Mouse (Mus musculus): ENCODE measurements around the gene Mtnr1b.
A peak's percentile ranks its signal among the peaks of the same experiment; 100 is the strongest.

The Mtnr1b gene

DNA sequence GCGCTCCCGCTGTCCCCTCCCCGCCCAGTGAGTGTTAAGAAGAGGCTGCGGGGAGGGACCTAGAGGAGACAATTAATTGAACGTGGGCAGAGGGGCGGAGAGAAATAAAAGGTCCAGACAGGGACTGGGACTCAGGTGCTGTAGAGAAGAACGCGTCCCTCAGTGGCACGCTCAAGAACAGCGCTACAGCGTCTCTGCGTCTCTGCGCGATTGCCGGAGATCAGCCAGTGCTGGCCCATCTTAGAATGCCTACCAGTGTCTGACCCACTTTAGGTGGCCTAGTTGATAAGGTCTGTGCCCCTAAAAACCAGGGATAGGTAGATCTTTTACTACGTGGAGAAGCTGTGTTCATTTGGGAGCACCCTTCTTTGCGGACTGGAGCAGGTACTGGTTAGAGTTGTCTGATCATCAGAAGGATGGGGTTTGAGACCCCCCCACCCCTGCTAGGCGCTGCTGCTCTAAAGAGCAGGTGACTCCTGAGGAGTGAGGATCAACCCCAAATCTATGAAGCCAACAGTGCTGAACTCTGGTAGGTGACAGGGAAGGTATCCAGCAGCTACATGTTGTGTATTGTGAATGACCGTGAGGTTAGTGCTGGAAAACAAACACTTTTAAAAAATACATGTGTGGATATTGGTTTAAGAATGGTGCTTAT lies at the start of gene Mtnr1b:
Gene Mtnr1b, minus strand, starts transcription at position 51 of the 655 bp plus-strand sequence.
- DNase-seq = no peak

DNA sequence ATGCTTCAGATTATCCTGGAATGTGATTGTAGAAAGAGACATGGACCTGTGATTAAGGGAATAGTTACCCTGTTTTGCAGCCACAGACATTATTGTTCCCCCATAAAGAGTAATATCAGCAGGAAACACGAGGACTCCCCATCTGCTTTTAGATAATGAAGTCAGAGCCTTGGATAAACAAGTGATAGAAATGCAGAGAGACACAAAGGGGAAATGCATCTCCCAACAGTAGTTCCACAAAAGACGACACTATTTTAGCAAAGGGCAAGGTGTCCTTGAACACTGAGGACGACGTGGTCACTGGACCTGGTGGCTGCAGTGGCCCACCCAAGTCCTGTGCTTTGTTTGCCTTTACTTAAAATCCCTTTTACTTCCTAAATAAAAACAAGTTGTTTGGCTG lies 45.9 kb upstream of the Mtnr1b start:
- DNase-seq = no peak

DNA sequence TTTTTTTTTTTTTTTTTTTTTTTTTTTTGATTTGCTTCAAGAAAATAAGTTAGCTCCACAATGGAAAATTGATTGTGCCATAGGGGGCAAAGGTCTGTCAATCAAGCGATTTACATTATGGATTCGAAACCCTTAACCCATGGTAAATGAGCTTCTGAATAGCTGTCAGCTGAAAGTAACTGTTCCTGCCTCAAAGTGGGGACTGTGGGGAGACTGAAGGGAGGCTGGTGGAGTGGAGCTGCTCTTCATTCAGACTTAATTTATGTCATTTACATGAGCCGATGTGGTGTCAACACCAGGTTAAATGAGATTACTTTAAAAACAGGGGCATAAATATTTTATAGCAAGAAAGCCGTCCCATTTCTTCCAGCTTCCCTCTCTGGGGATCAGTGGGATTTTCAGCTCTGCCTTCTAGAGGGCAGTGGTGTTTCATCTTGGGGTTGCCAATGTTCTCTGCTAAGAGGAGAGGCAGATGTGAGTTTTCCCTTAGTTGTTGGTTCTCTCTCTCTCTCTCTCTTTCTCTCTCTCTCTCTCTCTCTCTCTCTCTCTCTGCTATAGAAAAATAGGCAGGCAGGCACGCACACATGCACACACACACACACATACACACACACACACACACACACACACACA lies 45.1 kb upstream of the Mtnr1b start:
- peak in 1 of 2 experiments; percentile 9 for DNase-seq

DNA sequence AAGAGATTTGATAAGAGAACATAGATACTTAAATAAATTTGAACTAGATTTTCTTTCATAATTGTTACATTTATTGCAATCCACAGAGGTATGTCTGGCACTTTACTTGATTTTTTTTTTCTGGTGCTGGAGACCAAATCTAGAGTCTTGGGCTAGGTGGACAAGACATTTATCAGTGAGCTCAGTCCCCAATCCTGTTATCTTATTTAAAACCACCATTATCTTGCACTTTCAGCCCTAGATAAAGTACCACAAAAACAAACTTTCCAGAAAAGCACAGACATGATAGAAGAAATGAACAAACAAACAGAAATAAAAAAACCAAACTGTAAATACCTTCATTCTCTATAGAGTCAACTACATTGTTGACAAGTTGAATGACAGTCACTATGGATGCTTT lies 42.2 kb upstream of the Mtnr1b start:
- no peak for DNase-seq

DNA sequence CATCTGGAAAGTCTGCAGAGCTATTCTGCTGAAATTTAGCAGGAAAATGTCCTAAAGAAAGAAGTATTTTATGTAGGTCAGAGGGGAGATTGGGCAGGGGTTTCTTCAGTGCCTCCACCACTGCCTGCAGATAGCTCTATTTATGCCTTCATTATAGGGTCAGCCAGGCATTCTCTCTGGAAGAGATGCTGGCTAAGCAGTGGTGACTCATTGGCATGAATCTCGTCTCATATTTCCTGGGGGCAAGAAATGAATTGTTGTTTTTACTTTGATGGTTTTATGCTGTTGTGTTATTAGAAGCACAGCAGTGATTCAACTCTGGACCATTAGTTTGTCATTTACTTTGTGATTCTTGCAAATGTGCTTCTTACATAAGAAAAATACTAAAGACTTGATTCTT lies 38.4 kb upstream of the Mtnr1b start:
- DNase-seq = no peak

DNA sequence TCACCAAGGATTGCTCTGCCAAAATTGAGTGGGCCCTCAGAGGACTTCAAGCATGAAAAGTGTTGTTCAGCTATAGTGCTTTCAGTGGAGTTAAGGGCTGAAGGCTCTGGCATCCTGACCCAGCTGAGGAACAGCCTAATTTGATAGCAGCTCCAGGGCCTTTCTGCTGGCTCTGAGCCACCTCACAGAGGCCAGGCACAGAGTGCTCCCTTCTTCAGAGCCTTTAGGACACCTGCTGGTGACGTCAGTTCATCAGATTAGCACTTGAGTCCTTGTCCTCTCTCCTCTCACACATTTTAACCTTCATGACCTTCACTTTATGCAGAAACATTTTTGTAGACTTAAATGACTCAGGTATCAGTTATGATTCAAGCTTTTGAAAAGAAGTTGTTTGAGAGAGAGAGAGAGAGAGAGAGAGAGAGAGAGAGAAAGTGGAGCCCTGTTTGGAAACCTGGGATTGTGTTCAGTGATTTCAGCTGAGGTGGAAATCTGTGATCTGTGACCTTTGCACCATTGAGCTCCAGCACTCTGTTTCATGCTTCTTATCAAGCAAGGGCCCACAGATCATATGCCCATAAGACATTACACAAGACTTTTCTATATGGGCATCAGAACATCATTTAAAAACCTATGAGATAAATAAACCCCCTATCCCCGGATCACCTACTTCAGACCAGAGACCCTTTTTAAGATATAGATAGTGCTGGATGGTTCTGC lies 35.2 kb upstream of the Mtnr1b start:
- DNase-seq = peak; percentile 11 to 12

DNA sequence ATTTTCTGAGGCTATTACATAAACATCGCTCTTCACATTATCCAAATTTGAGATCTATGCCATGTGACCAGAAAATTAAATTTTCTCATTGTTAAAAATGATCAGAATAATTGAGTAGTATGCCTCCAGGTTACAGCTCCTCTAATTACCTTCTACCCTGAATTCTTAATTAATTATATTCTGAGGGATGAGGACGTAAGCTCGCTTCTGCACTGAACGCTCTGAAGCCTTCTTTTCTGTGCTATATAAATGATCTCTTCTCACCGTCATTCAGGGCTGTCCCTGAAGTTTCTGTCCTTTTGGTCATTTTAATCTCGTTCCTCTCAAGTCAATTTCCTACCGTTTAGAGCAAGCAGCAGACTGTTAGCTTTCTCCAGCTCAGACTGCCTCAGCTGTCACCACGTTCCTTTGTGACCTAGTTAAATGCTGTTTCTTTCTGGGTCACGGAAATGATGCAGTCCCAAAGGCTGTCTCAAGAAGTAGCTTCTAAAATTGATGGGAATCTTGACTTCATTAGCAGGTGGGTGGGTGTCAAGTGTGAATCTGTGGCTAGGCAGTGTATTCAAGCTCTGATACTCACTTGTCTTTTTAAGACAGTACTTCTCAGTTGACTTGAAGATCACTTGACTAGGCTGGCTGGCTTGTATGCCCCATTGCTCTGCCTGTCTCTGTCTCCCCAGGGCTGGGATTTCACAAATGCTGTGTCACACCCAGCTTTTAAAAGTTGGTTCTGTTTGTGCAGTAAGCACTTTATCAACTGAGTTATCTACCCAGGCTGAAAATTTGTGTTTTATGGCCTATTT lies 29.8 kb upstream of the Mtnr1b start:
- DNase-seq = no peak

DNA sequence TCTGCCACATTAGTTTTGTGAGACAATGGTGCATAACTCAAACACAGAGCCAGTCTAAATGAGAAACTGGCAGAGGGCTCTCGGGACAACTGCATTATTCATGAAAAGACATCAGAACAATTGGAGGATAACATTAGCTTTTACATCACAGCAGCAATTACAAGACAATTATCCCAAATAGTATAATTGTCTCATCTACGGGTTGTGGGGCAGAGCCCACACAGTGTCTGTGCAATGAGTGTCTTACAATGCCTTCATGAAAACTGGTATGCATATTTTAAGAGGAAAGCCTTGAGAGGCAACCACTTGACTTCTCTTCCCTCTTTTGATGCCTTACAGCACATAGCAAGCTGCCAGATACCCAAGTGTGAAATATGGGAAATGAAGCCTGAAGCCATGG lies 23.8 kb upstream of the Mtnr1b start:
- no peak for DNase-seq

DNA sequence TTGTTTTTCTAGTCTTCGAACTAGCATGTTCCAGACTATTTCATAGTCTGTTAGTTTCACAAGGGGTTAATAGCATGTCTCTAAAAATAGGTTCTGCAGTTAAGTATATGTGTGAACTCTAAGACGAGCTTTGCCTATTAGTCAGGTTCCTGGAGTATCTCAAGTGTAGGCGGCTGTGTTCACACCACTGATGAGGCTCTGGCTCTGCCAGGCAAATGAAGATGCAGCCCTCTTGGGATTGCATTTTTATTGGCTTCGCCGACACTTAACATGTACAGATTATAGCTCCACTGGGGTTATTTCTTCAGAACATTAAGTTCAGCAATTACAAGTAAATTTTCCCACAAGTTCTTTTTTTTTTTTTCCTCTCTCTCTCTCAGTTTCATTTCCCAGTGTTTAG lies 12.4 kb upstream of the Mtnr1b start:
- no peak for DNase-seq

DNA sequence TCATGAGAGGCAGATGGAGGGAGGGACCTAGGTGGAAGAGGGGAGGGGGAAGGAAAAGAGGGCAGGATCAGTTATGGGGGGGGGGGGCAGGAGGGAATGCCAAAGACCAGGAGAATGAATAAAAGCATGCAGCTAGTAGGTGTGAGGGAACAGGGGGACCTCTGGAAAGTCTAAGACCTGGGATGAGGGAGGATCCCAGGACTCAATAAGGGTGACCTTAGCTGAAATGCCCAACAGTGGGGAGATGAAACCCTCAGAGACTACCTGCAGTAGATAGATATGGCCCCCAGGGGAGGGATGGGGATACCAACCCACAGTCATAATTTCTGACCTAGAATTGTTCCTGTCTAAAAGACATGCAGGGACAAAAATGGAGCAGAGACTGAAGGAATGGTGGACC lies 6.4 kb upstream of the Mtnr1b start:
- no peak for DNase-seq

DNA sequence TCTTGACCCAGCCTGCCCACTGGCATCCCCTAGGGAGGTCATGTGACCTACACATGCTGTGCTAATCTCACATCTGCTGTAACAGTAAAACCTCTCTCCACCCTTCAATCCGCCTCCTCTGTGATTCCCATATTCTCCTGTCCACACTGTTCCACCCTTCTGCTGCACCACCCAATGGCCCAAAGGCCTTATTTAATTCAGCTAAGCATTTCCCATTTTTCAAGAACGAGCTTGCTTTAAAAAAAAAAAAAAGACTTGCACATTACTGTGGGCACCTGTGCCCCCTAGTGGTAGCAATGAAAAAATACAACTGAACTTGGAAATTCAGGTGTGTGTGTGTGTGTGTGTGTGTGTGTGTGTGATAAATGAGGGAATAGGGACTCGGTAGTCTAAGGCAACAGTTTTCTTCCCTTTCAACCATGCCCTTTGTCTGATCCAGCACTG lies 5.8 kb upstream of the Mtnr1b start:
- DNase-seq = peak in 1 of 2 experiments; percentile 47

DNA sequence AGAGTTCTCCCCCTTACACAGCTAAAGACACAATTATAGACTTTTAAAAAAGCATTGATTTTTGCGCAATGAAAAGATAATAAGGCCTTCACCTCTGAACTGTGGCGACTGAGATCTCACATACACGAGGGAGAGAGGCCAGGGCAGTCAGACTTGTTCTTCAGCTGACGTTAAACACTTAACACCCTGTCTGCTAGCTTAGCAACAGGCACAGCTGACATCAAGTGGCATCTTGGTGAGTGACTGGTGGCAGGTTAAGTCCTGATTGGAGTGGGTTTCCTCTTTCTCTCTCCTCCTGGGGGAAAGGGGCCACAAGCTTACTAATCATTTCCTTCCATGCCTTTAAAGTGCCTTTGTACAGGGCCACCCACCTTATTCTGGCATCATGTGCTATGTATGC lies 4.3 kb downstream of the Mtnr1b start:
- no peak for DNase-seq

DNA sequence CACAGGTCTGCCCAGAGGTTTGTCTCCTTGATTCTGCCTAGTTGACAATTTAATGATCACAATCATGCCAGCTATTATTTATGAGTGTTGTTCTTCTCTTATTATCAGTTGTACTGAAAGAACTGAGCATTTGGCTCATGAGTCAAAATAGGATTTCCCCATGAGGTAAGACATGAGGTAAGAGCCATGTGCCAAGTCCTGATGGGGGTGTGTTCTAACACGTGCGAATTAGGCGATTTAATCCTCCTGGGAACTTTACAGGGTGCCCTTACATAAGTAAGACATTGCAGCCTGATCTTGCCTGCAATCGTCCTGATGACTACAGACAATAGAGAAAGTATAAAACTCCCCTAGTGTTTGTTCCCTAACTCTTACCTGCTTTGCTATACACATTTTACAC lies 4.9 kb downstream of the Mtnr1b start:
- DNase-seq = no peak

DNA sequence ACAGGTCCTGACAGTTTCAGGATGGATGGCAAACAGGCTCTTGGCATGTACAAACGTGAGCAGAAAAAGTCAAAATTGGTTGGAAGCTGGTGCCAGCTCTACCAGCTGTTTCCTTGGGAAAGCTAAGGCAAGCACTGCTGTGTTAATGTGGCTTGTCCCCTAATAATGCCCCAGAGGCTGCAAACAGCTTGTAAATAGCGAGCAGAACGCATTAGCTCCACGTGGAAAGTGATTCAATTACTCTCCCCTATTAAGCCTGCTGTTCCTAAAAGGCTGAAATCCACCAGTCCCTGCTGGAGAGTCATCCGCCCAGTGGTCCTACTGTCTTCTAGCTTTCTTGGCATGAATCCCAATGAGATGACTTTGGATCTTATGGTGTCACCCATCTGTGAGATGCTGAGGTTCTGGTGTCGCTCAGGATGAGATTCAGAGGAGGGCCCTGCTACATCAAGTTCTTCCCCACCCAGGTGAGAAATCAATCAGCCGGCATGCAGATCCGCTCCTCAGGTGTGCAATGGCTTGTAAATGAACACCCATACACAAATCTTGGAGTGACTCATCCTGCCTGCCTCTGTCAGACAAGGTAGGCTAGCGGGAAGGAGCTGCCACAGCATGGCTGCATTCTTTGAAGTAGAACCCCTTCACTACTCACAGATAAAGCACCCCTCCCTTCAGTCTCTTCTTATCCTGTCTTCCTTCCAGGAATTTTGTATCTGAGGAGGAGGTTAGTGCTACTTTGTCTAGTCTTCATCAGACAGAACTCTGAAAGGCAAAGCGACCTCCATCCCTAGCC lies 7.9 kb downstream of the Mtnr1b start:
- no peak for DNase-seq

DNA sequence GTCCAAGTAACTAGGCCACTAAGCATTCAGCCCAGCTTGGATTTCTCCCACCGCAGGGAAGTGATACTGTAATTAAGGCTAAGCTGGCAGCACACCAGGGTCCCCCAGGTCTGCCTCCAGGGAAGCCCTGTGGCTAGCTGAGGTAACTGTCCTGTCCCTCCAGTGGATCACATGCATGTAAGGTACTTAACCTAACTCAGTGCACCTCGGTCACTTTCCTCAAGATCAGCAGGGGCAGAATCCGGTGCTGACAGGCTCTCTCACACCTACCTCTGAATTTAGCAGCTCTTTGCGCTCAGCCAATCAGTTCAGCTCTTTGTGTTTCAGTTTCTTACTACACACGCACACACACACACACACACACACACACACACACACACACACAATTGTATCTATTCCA lies 13.0 kb downstream of the Mtnr1b start:
- DNase-seq = no peak

DNA sequence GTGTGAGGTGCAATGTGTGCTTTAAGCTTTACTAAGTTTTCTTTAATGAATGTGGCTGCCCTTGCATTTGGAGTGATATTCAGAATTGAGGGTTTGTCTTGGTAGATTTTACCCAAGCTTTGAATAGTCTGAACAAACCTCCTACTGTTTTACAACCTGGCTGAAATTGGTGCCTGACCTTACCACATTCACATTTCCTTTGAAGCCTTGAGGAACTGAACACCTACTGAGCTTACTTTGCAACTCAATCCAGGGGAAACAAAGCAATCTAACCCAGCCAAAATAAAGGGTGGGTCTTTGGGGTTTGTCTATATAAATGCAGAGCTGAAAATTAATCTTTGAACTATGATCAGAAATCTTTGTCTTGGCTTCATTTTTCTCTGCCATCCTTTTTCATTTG lies 23.6 kb downstream of the Mtnr1b start:
- DNase-seq = no peak

DNA sequence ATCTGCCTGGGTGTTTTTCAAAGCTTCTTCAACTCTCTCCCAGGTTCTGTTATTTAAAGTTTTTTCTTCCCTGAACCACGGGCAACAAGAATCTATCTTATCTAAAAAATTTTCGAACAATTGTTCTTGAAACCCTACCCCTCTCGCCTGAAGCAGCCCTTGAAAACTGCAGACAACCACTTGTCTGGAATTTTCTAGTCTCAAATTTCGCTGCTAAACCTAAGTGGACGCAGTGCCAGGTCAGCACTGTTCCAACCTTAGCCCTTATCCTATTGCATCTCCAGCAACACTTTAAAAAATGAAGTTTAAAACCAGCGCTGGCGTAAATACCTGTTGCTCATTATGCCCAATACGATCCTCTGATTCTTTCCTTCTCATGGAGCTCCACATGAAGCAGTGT lies 29.0 kb downstream of the Mtnr1b start:
- no peak for DNase-seq

DNA sequence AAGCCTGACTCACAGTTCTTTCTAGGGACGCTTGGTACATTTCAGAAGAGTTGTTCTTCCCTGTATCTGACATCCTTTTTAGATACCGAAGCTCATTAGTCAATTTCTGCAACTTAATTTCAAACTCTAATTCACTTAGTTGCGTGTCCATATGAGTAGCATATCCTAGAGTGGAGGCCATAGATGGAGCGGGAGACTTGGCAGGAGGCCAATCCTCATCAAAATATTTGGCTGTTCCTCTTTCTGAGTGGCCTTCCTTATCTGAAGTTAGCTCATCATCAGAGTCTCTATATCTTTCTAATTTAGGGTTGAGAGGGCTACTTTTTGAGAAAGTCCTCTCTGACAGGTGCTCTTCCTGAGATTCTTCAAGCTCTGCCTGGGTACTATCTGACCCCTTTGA lies 29.4 kb downstream of the Mtnr1b start:
- DNase-seq = peak in 1 of 2 experiments; percentile 6

DNA sequence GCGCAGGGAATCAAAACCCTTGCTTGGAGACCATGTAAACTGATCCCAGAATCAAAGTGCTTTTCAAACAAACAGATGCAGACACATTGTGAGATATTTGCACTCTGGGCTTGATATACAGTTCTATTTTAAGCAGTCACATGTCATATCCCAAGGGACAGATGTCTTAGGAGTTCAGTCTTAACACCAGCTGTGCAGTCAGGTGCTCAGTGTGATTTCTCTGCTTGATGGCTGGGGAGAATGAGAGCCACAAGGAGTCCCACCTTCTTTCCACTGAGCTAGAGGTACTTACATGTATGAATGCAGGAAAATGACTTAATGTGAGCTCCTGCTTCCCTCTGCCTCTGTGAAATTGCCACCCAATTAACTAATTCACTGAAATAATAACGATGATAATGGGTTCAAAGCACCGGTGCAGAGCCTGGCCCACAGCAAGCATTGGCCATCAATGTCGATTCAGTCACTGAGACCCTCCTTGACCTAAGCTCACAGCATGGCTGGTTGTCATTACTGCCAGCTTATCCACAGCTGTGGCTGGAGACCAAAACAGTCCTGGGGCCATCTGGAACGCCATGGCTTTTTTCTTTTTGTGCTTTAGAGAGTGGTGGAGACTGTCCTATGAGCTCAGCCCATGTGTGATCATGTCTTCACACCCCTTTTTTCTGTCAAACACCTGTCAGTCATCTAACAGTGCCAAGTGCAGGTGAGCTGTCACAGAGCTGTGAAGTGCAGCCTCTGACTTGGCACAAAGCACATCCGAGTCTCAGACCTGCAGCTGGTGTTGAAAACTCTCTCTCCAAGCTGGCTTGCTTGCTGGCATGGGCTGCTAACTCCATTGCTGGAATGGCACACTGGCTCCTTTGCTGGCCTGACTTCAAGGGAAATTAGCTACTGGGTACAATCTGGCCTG lies 61.1 kb downstream of the Mtnr1b start:
- no peak for DNase-seq

DNA sequence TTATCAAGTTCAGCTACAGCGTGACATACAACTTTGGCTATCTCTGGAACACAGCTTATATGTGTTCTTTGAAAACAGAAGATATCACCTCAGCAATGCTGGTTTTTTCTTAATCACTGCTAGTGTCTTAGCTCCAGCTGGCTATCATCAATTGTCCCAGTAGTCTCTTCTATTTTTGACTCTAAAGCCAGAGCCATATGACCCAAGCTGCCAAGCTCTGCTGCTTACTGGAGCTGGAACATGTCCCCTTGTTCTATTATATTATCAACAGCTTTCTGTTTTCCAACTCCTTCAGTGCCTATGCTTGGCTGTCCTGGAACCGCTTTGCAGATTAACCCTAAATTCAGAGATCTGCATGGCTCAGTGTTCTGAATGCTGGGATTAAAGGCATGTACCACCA lies 70.1 kb downstream of the Mtnr1b start:
- no peak for DNase-seq

DNA sequence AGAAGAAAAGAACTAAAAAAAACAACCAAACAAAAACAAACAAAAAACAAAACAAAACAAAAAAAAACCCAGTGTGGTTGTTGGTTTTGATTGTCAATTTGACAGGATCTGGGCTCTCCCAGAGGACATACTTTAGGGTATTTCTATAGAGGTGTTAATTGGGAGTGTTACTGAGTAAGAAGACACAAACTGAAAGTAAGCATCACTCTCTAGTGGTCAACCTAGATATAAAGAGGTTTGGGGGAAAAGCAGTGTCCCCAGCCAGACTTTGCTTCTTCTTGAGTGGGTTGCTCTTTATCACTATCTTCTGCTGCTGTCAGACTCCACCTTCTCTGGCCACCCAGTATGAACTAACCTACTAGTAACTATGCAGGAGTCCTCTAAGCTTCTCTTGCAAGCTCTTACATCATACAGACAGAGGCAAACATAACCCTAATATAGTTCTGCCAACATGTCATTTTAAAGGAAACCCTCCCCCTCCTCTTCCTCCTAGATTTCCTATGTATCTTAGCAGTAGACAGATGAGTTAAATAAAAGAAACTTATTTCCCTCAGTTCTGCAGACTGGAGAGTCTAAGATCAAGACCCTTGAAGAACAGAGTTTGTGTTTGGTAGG lies 71.8 kb downstream of the Mtnr1b start:
- no peak for DNase-seq
